Mouse (Mus musculus): ENCODE measurements around the gene Frmd7.

DNA sequence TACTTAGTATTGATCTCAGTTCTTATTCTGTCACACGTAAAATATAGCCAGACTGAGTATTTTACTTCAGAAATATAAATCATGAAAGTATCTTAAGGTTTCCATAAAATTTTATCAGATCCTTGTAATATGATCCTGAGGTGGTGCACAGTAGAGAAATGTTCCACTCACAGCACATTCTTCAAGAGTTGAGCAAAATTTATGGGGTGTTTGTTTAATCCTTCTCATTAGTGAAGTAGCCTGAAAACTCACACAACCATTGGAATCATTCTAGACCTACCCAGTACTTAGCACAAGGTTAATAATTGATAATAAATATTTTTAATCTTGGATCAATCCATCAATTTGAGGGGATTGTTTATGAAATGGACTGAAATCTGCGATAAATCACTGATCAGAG is 78.7 kb downstream of the Frmd7 start:
- TF ChIP-seq CTCF (IDR thresholded peaks at IDR 0.05; ENCODE audit: borderline replicate concordance, extremely low read depth, insufficient read depth, insufficient read length) (no peak), POLR2A (IDR thresholded peaks at IDR 0.05; ENCODE audit: borderline replicate concordance, extremely low read depth, insufficient read depth, insufficient read length, poor library complexity, severe bottlenecking) (no peak)

Measured in brain, embryonic 14.5 days (tissue).